Mouse (Mus musculus): ENCODE data around the gene Gm4353.
"Not testable (repeated sequence)": the region's sequence is repeated elsewhere in the genome, so short reads cannot be mapped to it uniquely, and the experiment has no call there.

Gene Gm4353

GRCm38 (mm10) chr7:116084366-116084765 lies at the start of gene Gm4353:
Gene Gm4353, minus strand, starts transcription at chr7:116084635.
- DNase-seq (ENCODE audit: low spot score): not testable (repeated sequence)

GRCm38 (mm10) chr7:116132078-116132477 lies 47.6 kb upstream of the Gm4353 start:
- peak; percentile 81 for DNase-seq (ENCODE audit: low spot score)

- peak; percentile 55 for DNase-seq (ENCODE audit: low spot score)
These were observed 47.0 kb upstream of the Gm4353 start for GRCm38 (mm10) chr7:116131390-116131789.

GRCm38 (mm10) chr7:116129374-116129773 lies 44.9 kb upstream of the Gm4353 start:
- no peak for DNase-seq (ENCODE audit: low spot score)

GRCm38 (mm10) chr7:116128286-116128685 lies 43.9 kb upstream of the Gm4353 start:
- DNase-seq (ENCODE audit: low spot score): no peak

- no peak for DNase-seq (ENCODE audit: low spot score)
These were observed 42.6 kb upstream of the Gm4353 start for GRCm38 (mm10) chr7:116127052-116127451.

GRCm38 (mm10) chr7:116125671-116126070 lies 41.2 kb upstream of the Gm4353 start:
- no peak for DNase-seq (ENCODE audit: low spot score)

- no peak for DNase-seq (ENCODE audit: low spot score)
These were observed 39.6 kb upstream of the Gm4353 start for GRCm38 (mm10) chr7:116124057-116124456.

- DNase-seq (ENCODE audit: low spot score): no peak
These were observed 39.2 kb upstream of the Gm4353 start for GRCm38 (mm10) chr7:116123597-116123985.

GRCm38 (mm10) chr7:116122981-116123596 lies 38.7 kb upstream of the Gm4353 start:
- no peak for DNase-seq (ENCODE audit: low spot score)

- DNase-seq (ENCODE audit: low spot score): no peak
These were observed 36.8 kb upstream of the Gm4353 start for GRCm38 (mm10) chr7:116121202-116121601.

- no peak for DNase-seq (ENCODE audit: low spot score)
These were observed 36.3 kb upstream of the Gm4353 start for GRCm38 (mm10) chr7:116120737-116121136.

GRCm38 (mm10) chr7:116119306-116119857 lies 34.9 kb upstream of the Gm4353 start:
- DNase-seq (ENCODE audit: low spot score): no peak

- DNase-seq (ENCODE audit: low spot score): no peak
These were observed 31.6 kb upstream of the Gm4353 start for GRCm38 (mm10) chr7:116115991-116116390.

GRCm38 (mm10) chr7:116115216-116115930 lies 30.9 kb upstream of the Gm4353 start:
- DNase-seq (ENCODE audit: low spot score): no peak

GRCm38 (mm10) chr7:116111546-116111945 lies 27.1 kb upstream of the Gm4353 start:
- no peak for DNase-seq (ENCODE audit: low spot score)

GRCm38 (mm10) chr7:116110661-116111060 lies 26.2 kb upstream of the Gm4353 start:
- no peak for DNase-seq (ENCODE audit: low spot score)

GRCm38 (mm10) chr7:116103091-116103490 lies 18.7 kb upstream of the Gm4353 start:
- no peak for DNase-seq (ENCODE audit: low spot score)

- peak; percentile 50 for DNase-seq (ENCODE audit: low spot score)
These were observed 15.6 kb upstream of the Gm4353 start for GRCm38 (mm10) chr7:116099952-116100528.

- no peak for DNase-seq (ENCODE audit: low spot score)
These were observed 9.0 kb upstream of the Gm4353 start for GRCm38 (mm10) chr7:116093466-116093850.

- peak; percentile 98 for DNase-seq (ENCODE audit: low spot score)
These were observed 8.5 kb upstream of the Gm4353 start for GRCm38 (mm10) chr7:116092710-116093465.

- no peak for DNase-seq (ENCODE audit: low spot score)
These were observed 23.7 kb downstream of the Gm4353 start for GRCm38 (mm10) chr7:116060739-116061138.

Measured in MN1 (cell line).